Mouse (Mus musculus): ENCODE measurements around the gene Zswim3. TPM values are rescaled to one million over a fixed set of nuclear protein-coding genes. Genes with fewer than 3 reads are reported as not detected.

Zswim3 gene
- polyA plus RNA-seq, 1 experiment from 2014 or later, result 7.3 TPM

DNA sequence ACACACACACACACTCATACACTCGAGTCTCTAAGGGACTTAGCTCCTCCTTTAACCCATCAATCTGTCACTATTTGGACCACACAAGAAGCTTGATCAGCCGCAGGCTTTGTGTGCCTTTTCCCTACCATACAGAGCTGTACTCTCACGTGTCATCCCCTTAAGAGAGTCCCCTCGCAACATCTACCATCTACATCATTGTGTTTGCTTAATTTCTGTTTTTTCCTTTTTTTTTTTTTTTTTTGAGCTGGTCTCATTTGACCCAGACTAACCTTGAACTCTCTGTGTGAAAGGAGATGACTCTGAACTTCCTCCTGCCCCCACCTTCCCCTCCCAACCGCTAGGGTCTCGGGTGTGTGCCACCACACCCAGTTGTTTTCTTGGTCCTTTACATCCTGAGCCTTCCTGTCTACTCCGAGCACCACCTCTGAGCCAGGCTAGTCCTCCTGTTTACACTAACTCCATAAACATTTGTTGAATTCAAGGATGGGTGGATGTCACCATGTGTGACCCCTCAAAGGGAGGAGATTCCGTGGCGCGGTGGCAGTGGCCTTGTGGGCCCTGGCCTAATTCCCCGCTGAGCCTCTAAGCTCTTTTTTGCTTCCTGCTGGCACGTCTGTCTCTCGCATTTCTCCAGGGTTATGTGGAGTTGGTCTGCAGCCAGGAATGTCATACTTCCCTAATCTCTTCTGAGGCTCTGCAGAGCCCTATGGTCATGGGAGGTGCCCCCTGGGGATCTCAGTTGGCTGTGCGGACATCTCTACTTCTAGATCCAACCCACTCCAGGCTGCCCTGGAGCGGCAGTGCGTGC lies 62.0 kb downstream of the Zswim3 start:
- no peak overlapping the region for H3K4me3 ChIP-seq (ENCODE audit: low read depth, low read length)
- ATAC-seq (replicated peaks; ENCODE audit: low FRiP score) (no peak), DNase-seq (ENCODE audit: low spot score) (no peak)
- peaks cover 2% of the 10 kb centered on the region; the same call in 1 of the 2 replicates for H3K4me1 ChIP-seq (replicated peaks; ENCODE audit: control insufficient read depth, insufficient read depth, low read length)
- H3K9me3 ChIP-seq (ENCODE audit: control insufficient read depth, low read length), result no peaks in the 10 kb centered on the region
- no peak overlapping the region for H3K4me2 ChIP-seq
- no peak overlapping the region for H3K9ac ChIP-seq (ENCODE audit: low read depth, low read length)
- 51% methylated on average over 16 of the region's 16 CpGs for WGBS
- H3K27ac ChIP-seq (ENCODE audit: low read depth, low read length), result peak overlapping the region; percentile 10; the same call in 1 of the 2 replicates
- H3K27me3 ChIP-seq (replicated peaks; ENCODE audit: control insufficient read depth, insufficient read depth, low read length), result no peaks in the 10 kb centered on the region
- H3K36me3 ChIP-seq (ENCODE audit: control insufficient read depth, insufficient read depth, low read length), result no peaks in the 10 kb centered on the region

DNA sequence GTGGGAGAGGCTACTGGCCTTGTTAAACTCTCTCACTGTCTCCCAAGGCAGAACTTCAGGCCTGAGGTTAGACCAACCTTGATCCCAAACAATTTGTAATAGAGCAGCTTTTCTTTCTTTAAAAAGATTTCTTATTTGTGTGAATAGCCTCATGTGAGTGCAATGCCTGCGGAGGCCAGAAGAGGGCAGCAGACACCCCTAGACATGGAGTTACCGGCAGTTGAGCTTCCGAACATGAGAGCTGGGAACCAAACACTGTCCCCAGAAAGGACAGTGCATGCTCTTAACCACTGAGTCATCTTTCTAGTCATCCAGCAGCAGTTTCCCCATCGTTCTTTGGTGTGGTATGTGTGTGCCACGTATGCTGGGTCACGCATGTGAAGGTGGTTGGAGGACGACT lies 62.7 kb downstream of the Zswim3 start:
- Histone ChIP-seq H3K9ac (ENCODE audit: low read depth, low read length) (no peak overlapping the region), H3K4me1 (replicated peaks; ENCODE audit: control insufficient read depth, insufficient read depth, low read length) (no peaks in the 10 kb centered on the region), H3K4me3 (ENCODE audit: low read depth, low read length) (no peak overlapping the region), H3K4me2 (no peak overlapping the region), H3K27me3 (replicated peaks; ENCODE audit: control insufficient read depth, insufficient read depth, low read length) (no peaks in the 10 kb centered on the region), H3K9me3 (ENCODE audit: control insufficient read depth, low read length) (no peaks in the 10 kb centered on the region), H3K36me3 (ENCODE audit: control insufficient read depth, insufficient read depth, low read length) (no peaks in the 10 kb centered on the region), H3K27ac (ENCODE audit: low read depth, low read length) (peak overlapping the region; percentile 10; the same call in 1 of the 2 replicates)
- ATAC-seq (replicated peaks; ENCODE audit: low FRiP score) (no peak), DNase-seq (ENCODE audit: low spot score) (no peak)
- 88% methylated on average over 7 of the region's 7 CpGs for WGBS

DNA sequence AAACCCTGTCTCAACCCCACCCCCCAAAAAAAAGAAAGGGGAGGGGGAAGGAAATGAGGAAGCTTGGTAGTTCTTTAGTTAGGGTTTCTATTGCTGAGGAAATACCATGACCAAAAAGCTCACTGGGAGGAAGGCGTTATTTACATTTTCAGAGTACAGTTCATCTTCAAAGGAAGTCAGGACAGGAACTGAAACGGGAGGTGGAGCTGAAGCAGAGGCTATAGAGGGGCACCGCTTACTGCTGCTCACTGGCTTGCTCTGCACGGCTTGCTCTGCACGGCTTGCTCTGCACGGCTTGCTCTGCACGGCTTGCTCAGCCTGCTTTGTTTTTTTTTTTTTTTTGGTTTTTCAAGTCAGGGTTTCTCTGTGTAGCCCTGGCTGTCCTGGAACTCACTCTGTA lies 63.6 kb downstream of the Zswim3 start:
- no peak overlapping the region for H3K27ac ChIP-seq (ENCODE audit: low read depth, low read length)
- H3K9me3 ChIP-seq (ENCODE audit: control insufficient read depth, low read length), result no peaks in the 10 kb centered on the region
- 61% methylated on average over 7 of the region's 7 CpGs for WGBS
- no peaks in the 10 kb centered on the region for H3K27me3 ChIP-seq (replicated peaks; ENCODE audit: control insufficient read depth, insufficient read depth, low read length)
- no peak for ATAC-seq (replicated peaks; ENCODE audit: low FRiP score)
- H3K4me2 ChIP-seq, result no peak overlapping the region
- H3K4me3 ChIP-seq (ENCODE audit: low read depth, low read length), result no peak overlapping the region
- no peaks in the 10 kb centered on the region for H3K36me3 ChIP-seq (ENCODE audit: control insufficient read depth, insufficient read depth, low read length)
- DNase-seq (ENCODE audit: low spot score), result no peak
- H3K4me1 ChIP-seq (replicated peaks; ENCODE audit: control insufficient read depth, insufficient read depth, low read length), result no peaks in the 10 kb centered on the region
- no peak overlapping the region for H3K9ac ChIP-seq (ENCODE audit: low read depth, low read length)

Other genes with a start within 250 kb of the Zswim3 start
- gene Wfdc2, start 242.7 kb upstream of the Zswim3 start, polyA plus RNA-seq (2014; fragmentation: Nextera tagmentation; extraction: Ambion mirVana), result 8.2 and 9.1 TPM in 2 replicates
- not detected in 2 replicates for gene Spint3, start 231.6 kb upstream of the Zswim3 start, polyA plus RNA-seq (2014; fragmentation: Nextera tagmentation; extraction: Ambion mirVana)
- gene Wfdc6a, start 219.7 kb upstream of the Zswim3 start, polyA plus RNA-seq (2014; fragmentation: Nextera tagmentation; extraction: Ambion mirVana), result not detected in 2 replicates
- gene Eppin, start 211.5 kb upstream of the Zswim3 start, polyA plus RNA-seq (2014; fragmentation: Nextera tagmentation; extraction: Ambion mirVana), result not detected in 2 replicates
- not detected in 2 replicates for gene Wfdc6b, start 191.6 kb upstream of the Zswim3 start, polyA plus RNA-seq (2014; fragmentation: Nextera tagmentation; extraction: Ambion mirVana)
- gene Wfdc8, start 191.5 kb upstream of the Zswim3 start, polyA plus RNA-seq (2014; fragmentation: Nextera tagmentation; extraction: Ambion mirVana), result not detected in 2 replicates
- not detected in 2 replicates for gene Wfdc16, start 166.3 kb upstream of the Zswim3 start, polyA plus RNA-seq (2014; fragmentation: Nextera tagmentation; extraction: Ambion mirVana)
- gene Wfdc10, start 149.1 kb upstream of the Zswim3 start, polyA plus RNA-seq (2014; fragmentation: Nextera tagmentation; extraction: Ambion mirVana), result not detected in 2 replicates
- not detected in 2 replicates for gene Wfdc9, start 148.5 kb upstream of the Zswim3 start, polyA plus RNA-seq (2014; fragmentation: Nextera tagmentation; extraction: Ambion mirVana)
- not detected in 2 replicates for gene Wfdc11, start 131.0 kb upstream of the Zswim3 start, polyA plus RNA-seq (2014; fragmentation: Nextera tagmentation; extraction: Ambion mirVana)
- gene Wfdc13, start 120.0 kb upstream of the Zswim3 start, polyA plus RNA-seq (2014; fragmentation: Nextera tagmentation; extraction: Ambion mirVana), result not detected in 2 replicates
- gene Spint4, start 106.6 kb upstream of the Zswim3 start, polyA plus RNA-seq (2014; fragmentation: Nextera tagmentation; extraction: Ambion mirVana), result not detected in 2 replicates
- not detected in 2 replicates for gene Spint5, start 89.8 kb upstream of the Zswim3 start, polyA plus RNA-seq (2014; fragmentation: Nextera tagmentation; extraction: Ambion mirVana)
- 0.18 and 0.38 TPM in 2 replicates for gene Wfdc3, start 59.2 kb upstream of the Zswim3 start, polyA plus RNA-seq (2014; fragmentation: Nextera tagmentation; extraction: Ambion mirVana)
- gene Dnttip1, start 59.1 kb upstream of the Zswim3 start, polyA plus RNA-seq (2014; fragmentation: Nextera tagmentation; extraction: Ambion mirVana), result 50.3 and 50.5 TPM in 2 replicates
- 482 and 522 TPM in 2 replicates for gene Ube2c, start 35.2 kb upstream of the Zswim3 start, polyA plus RNA-seq (2014; fragmentation: Nextera tagmentation; extraction: Ambion mirVana)
- gene Tnnc2, start 25.1 kb upstream of the Zswim3 start, polyA plus RNA-seq (2014; fragmentation: Nextera tagmentation; extraction: Ambion mirVana), result 0.47 and 1.1 TPM in 2 replicates
- 8.3 and 8.4 TPM in 2 replicates for gene Snx21, start 19.3 kb upstream of the Zswim3 start, polyA plus RNA-seq (2014; fragmentation: Nextera tagmentation; extraction: Ambion mirVana)
- gene Acot8, start 216 bp upstream of the Zswim3 start, polyA plus RNA-seq (2014; fragmentation: Nextera tagmentation; extraction: Ambion mirVana), result 23.2 and 23.6 TPM in 2 replicates
- gene Zswim1, start 17.6 kb downstream of the Zswim3 start, polyA plus RNA-seq (2014; fragmentation: Nextera tagmentation; extraction: Ambion mirVana), result 13.7 and 15.6 TPM in 2 replicates
- not detected in 2 replicates for gene Spata25, start 23.4 kb downstream of the Zswim3 start, polyA plus RNA-seq (2014; fragmentation: Nextera tagmentation; extraction: Ambion mirVana)
- 97.2 and 103 TPM in 2 replicates for gene Ctsa, start 27.8 kb downstream of the Zswim3 start, polyA plus RNA-seq (2014; fragmentation: Nextera tagmentation; extraction: Ambion mirVana)
- gene Neurl2, start 28.4 kb downstream of the Zswim3 start, polyA plus RNA-seq (2014; fragmentation: Nextera tagmentation; extraction: Ambion mirVana), result 3.9 and 4.9 TPM in 2 replicates
- 9.9 and 10.7 TPM in 2 replicates for gene Pltp, start 52.6 kb downstream of the Zswim3 start, polyA plus RNA-seq (2014; fragmentation: Nextera tagmentation; extraction: Ambion mirVana)
- 63.9 and 67.5 TPM in 2 replicates for gene Pcif1, start 74.2 kb downstream of the Zswim3 start, polyA plus RNA-seq (2014; fragmentation: Nextera tagmentation; extraction: Ambion mirVana)
- gene Zfp335, start 106.7 kb downstream of the Zswim3 start, polyA plus RNA-seq (2014; fragmentation: Nextera tagmentation; extraction: Ambion mirVana), result 15.0 TPM in 2 replicates
- gene Mmp9, start 135.7 kb downstream of the Zswim3 start, polyA plus RNA-seq (2014; fragmentation: Nextera tagmentation; extraction: Ambion mirVana), result 0.66 and 1.9 TPM in 2 replicates
- 0.55 and 0.70 TPM in 2 replicates for gene Slc12a5, start 155.7 kb downstream of the Zswim3 start, polyA plus RNA-seq (2014; fragmentation: Nextera tagmentation; extraction: Ambion mirVana)
- 45.0 and 45.9 TPM in 2 replicates for gene Ncoa5, start 229.8 kb downstream of the Zswim3 start, polyA plus RNA-seq (2014; fragmentation: Nextera tagmentation; extraction: Ambion mirVana)

Measured in liver, embryonic 11.5 days (tissue).